Mouse (Mus musculus) limb, embryonic 11.5 days (tissue): ENCODE measurements around the gene Smyd3. TPM values are rescaled to one million over a fixed set of nuclear protein-coding genes. Genes with fewer than 3 reads are reported as not detected.

ENCODE experiments used
- ATAC-seq: fragments of 200-750 bp; cut with Nextera tagmentation; 2 replicates; pipeline ENCODE4 v1.8.0; 2017; ENCODE audit warnings: low read depth; ENCODE audit not compliant: insufficient number of reproducible peaks, low FRiP score, low TSS enrichment
- DNase-seq: peaks from one replicate; pipeline ENCODE4 v3.0.0-alpha.2; 2015; ENCODE audit warnings: low spot score
- H3K27ac ChIP-seq: fragments of 300-500 bp; sonication (generic); replicated peaks from 2 replicates; pipeline ENCODE4 v1.5.1; 2014; ENCODE audit warnings: low read depth, mild to moderate bottlenecking, low read length
- H3K27me3 ChIP-seq: fragments of 300-500 bp; sonication (generic); 2 replicates; pipeline ENCODE4 v1.6.1; 2014; ENCODE audit warnings: mild to moderate bottlenecking, low read length, mixed read lengths; ENCODE audit not compliant: control insufficient read depth, insufficient read depth
- H3K36me3 ChIP-seq: fragments of 300-500 bp; sonication (generic); 2 replicates; pipeline ENCODE4 v1.6.1; 2014; ENCODE audit warnings: mild to moderate bottlenecking, low read length, moderate library complexity, mixed read lengths; ENCODE audit not compliant: control insufficient read depth, insufficient read depth
- H3K4me1 ChIP-seq: fragments of 300-500 bp; sonication (generic); 2 replicates; pipeline ENCODE4 v1.6.1; 2014; ENCODE audit warnings: low read length, mixed read lengths; ENCODE audit not compliant: control insufficient read depth, insufficient read depth
- H3K4me2 ChIP-seq: fragments of 300-500 bp; sonication (generic); 2 replicates; pipeline ENCODE4 v1.6.1; 2014; ENCODE audit warnings: low read depth, mild to moderate bottlenecking, moderate library complexity; ENCODE audit not compliant: severe bottlenecking
- H3K4me3 ChIP-seq: fragments of 300-500 bp; sonication (generic); 2 replicates; pipeline ENCODE4 v1.5.1; 2014; ENCODE audit warnings: low read depth, low read length
- H3K9ac ChIP-seq: fragments of 300-500 bp; sonication (generic); 2 replicates; pipeline ENCODE4 v1.6.1; 2014; ENCODE audit warnings: mild to moderate bottlenecking, low read length
- H3K9me3 ChIP-seq: fragments of 300-500 bp; sonication (generic); 2 replicates; pipeline ENCODE4 v1.6.1; 2016; ENCODE audit warnings: low read length; ENCODE audit not compliant: control insufficient read depth
- WGBS: fragments of 180-500 bp; shearing (Covaris S2); extraction: QIAGEN DNeasy Blood & Tissue Kit; methylation state at CpG from one replicate; pipeline ENCODE4 v1.1.7; 2014; 5-methylcytosine and 5-hydroxymethylcytosine counted together
- polyA plus RNA-seq: library from polyadenylated mRNA; unstranded; fragments of >200 nt; fragmentation: Nextera tagmentation; extraction: Ambion mirVana; gene quantifications from 2 replicates; pipeline ENCODE4 v1.2.1, GENCODE M21; 2014

Gene Smyd3
- polyA plus RNA-seq, 1 experiment from 2014 or later: 25.6 TPM

DNA sequence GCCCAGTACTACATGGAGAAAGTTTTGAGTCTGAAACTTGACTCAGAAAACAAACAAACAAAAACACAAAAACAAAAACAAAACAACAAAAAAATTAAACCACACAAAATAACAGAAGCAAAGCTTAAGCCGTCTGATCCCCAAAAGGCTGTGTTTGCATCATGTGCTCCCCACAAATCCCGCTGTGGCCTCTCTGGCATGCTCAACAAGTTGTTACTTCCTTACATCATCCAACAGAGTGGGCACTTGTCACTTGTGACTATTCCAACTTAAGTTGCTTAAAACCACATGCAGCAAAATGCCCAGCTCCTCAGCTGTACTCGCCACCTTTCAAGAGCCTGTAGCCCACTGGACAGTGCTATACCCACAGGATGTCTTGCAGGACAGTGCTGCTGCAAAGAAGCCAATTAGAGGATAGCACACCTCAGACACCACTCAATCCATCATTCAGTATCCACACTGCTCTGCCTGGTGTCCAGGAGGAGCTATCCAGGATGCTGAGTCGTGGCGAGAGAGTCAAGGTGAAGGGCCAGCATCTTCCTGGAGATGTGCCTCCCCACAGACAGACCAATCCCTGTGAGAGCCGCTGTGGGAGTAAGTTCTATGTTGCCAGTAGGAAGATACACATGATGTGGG lies 465.2 kb downstream of the Smyd3 start:
- 92% methylated on average over 6 of the region's 6 CpGs for WGBS
- DNase-seq: no peak

DNA sequence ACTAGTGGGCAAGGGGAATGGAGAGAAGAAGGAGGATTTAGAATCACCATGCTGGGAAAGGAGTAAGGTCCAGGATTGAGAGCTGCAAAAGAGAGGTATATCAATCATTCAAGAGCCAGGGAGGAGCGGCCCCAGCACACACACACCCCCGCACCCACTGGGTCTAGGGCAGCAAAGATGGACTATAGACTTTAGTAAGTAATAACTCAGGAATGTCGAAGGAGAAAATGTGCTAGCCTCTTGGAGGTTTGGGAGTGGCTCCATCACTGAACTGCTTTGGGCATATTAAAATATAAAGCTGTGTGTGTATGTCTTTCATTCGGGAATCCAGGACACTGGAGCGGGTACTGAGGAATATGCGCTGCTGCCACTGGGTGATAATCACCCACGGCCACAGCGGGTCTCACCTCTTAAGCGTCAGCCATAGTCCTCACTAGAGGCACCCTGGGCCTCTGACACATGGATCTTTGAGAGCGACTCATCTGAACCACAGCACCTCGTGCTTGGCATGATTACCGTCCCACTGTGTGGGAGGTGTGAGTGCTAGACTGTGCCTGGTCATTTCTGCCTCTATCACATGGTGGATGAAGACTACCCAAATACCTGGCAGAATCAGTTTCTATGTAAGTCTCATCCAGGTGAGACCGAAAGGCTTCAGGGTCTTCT lies 469.8 kb downstream of the Smyd3 start:
- no peak overlapping the region for H3K4me3 ChIP-seq
- no peak overlapping the region for H3K9ac ChIP-seq
- 94% methylated on average over 13 of the region's 13 CpGs for whole genome bisulfite sequencing
- H3K4me1 ChIP-seq: no peaks in the 10 kb centered on the region
- H3K4me2 ChIP-seq: no peak overlapping the region
- H3K27ac ChIP-seq: no peak overlapping the region
- no peak for ATAC-seq
- DNase-seq: no peak
- no peaks in the 10 kb centered on the region for H3K36me3 ChIP-seq
- H3K27me3 ChIP-seq: no peaks in the 10 kb centered on the region
- H3K9me3 ChIP-seq: no peaks in the 10 kb centered on the region

More for the DNA sequence above, 465.2 kb downstream of the Smyd3 start:
- Histone ChIP-seq H3K4me1 (0 out of 2 replicates have a peak, but pooled peaks cover 2% of the 10 kb centered on the region), H3K9ac (no peak overlapping the region), H3K36me3 (no peaks in the 10 kb centered on the region), H3K4me2 (no peak overlapping the region), H3K9me3 (no peaks in the 10 kb centered on the region), H3K27me3 (no peaks in the 10 kb centered on the region), H3K27ac (no peak overlapping the region), H3K4me3 (no peak overlapping the region)
- ATAC-seq: no peak

DNA sequence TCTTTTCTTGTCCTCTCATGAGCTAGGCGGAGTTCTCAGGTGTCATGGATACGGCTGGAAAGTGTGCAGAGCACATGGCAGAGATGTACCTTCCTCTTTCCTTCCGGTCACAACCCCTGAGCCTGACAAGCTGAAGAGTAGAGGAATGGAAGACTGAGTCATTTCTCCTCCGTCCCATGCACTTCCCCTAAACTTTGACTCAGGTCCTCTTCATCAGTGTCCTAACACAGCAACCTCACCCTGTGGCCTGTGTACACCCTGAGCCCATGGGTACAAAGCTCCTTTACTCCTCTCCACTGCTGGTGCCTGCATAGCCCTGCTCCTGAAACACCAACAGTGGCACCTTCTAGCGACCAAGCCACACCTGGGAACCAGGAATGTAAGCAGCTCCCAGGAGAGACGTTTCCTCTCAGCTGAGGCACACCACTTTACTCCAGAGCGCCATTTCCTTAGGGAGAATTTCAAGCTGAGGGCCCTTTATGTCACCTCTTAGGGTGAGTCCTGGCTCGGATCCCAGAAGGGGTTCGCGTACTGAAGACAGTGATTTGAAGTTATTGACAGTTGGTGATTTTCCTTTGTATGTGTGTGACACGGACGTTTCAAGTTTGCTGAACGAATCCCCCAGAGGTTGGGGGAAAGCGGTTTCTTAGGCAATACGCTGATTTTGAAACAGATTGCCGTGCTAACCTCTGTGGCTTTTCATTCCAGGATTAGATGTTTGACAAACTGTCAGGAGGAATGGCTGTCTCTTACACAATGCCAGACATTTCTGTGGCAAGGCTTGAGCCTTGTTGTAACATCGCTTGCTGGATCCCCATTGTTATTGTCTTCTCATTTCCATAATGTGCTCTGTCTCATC lies 471.8 kb downstream of the Smyd3 start:
- WGBS: 89% methylated on average over 17 of the region's 17 CpGs
- Histone ChIP-seq H3K4me2 (no peak overlapping the region), H3K27ac (no peak overlapping the region), H3K36me3 (no peaks in the 10 kb centered on the region), H3K4me1 (no peaks in the 10 kb centered on the region), H3K9me3 (no peaks in the 10 kb centered on the region), H3K4me3 (no peak overlapping the region), H3K9ac (no peak overlapping the region), H3K27me3 (no peaks in the 10 kb centered on the region)
- ATAC-seq (no peak), DNase-seq (no peak)

GRCm38 (mm10) chr1:179044165-179044564 lies 473.7 kb downstream of the Smyd3 start:
- Histone ChIP-seq H3K4me3 (no peak overlapping the region), H3K9me3 (no peaks in the 10 kb centered on the region), H3K27me3 (no peaks in the 10 kb centered on the region), H3K4me2 (no peak overlapping the region), H3K9ac (no peak overlapping the region), H3K36me3 (no peaks in the 10 kb centered on the region), H3K4me1 (no peaks in the 10 kb centered on the region), H3K27ac (no peak overlapping the region)
- DNase-seq (no peak), ATAC-seq (no peak)
- 88% methylated on average over 5 of the region's 5 CpGs for WGBS

DNA sequence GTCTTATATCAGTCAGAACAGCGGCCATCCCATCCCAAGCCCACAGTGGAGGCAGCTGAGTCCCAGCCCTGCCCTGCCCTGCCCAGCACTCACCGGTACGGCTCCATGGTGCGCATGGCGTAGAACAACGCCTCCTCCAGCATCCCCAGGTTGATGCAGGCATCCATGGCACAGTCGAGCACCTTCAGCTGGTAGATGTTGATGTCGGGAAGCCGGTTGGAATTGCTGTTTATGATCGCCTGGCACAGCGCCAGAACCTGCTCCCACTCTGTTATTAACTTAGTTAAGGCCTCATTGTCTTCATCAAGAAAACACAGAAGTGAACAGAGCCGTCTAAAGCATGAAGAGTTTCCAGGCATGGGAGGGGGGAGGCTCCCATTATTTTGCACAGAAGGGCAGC lies 474.2 kb downstream of the Smyd3 start:
- ATAC-seq (no peak), DNase-seq (no peak)
- Histone ChIP-seq H3K9ac (no peak overlapping the region), H3K27me3 (no peaks in the 10 kb centered on the region), H3K4me3 (no peak overlapping the region), H3K36me3 (no peaks in the 10 kb centered on the region), H3K9me3 (no peaks in the 10 kb centered on the region), H3K27ac (no peak overlapping the region), H3K4me2 (no peak overlapping the region), H3K4me1 (no peaks in the 10 kb centered on the region)
- WGBS: 74% methylated on average over 12 of the region's 12 CpGs

GRCm38 (mm10) chr1:179041905-179042337 lies 475.9 kb downstream of the Smyd3 start:
- Histone ChIP-seq H3K27me3 (no peaks in the 10 kb centered on the region), H3K36me3 (no peaks in the 10 kb centered on the region), H3K9me3 (no peaks in the 10 kb centered on the region), H3K4me3 (no peak overlapping the region), H3K4me1 (no peaks in the 10 kb centered on the region), H3K4me2 (no peak overlapping the region), H3K9ac (no peak overlapping the region), H3K27ac (no peak overlapping the region)
- WGBS: 80% methylated on average over 8 of the region's 8 CpGs
- no peak for ATAC-seq
- DNase-seq: no peak

DNA sequence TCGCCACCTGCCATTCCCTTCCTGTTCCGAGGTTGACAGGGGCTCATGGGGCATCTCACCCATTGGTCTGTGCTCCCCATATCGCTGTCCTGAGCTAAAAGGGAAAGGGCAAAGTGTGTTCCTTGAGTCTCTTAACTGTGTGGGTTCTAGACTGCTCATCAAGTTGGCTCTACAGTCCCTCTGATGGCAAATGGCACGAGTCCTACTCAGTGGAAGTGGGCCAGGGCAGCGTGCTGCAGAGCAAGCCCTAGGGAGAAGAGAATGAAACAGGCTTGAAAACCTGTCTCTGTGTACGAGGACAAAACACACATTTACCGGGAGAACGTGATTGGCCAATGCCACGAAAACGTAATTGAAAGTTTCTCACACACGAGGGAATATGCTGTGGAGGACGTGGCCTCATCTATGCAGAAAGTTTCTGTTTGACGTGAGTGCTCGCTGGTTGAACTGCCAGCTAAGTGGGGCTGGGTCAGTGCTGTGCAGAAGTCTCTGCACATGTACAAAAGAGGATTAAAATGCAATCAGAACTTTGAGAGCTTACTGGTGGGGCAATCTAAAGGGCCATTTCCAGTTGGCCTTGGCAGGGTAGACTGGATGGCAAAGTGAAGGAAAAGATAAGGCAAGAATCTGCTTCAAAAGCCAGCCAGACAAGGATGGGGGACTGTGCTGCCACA lies 476.5 kb downstream of the Smyd3 start:
- H3K9ac ChIP-seq: no peak overlapping the region
- ATAC-seq (no peak), DNase-seq (no peak)
- no peaks in the 10 kb centered on the region for H3K9me3 ChIP-seq
- H3K4me1 ChIP-seq: no peaks in the 10 kb centered on the region
- no peak overlapping the region for H3K4me2 ChIP-seq
- WGBS: 92% methylated on average over 14 of the region's 14 CpGs
- no peaks in the 10 kb centered on the region for H3K36me3 ChIP-seq
- H3K4me3 ChIP-seq: no peak overlapping the region
- H3K27me3 ChIP-seq: no peaks in the 10 kb centered on the region
- no peak overlapping the region for H3K27ac ChIP-seq

- DNase-seq: no peak
- no peak overlapping the region for H3K4me2 ChIP-seq
- WGBS: 91% methylated on average over 4 of the region's 4 CpGs
- H3K27ac ChIP-seq: no peak overlapping the region
- no peaks in the 10 kb centered on the region for H3K4me1 ChIP-seq
- no peak for ATAC-seq
- H3K36me3 ChIP-seq: no peaks in the 10 kb centered on the region
- H3K9me3 ChIP-seq: no peaks in the 10 kb centered on the region
- H3K27me3 ChIP-seq: no peaks in the 10 kb centered on the region
- H3K4me3 ChIP-seq: no peak overlapping the region
- no peak overlapping the region for H3K9ac ChIP-seq
Measured at GRCm38 (mm10) chr1:179038801-179039200, 479.0 kb downstream of the Smyd3 start.
